Mouse (Mus musculus) CD4-positive, CD25-positive, alpha-beta regulatory T cell, adult 2 months (primary cell): ENCODE data around the gene Xpo6.

Source experiments
- DNase-seq: peaks from one replicate; pipeline ENCODE4 v3.0.0-alpha.2; 2012; ENCODE audit warnings: low read depth, low spot score

Gene Xpo6

DNA sequence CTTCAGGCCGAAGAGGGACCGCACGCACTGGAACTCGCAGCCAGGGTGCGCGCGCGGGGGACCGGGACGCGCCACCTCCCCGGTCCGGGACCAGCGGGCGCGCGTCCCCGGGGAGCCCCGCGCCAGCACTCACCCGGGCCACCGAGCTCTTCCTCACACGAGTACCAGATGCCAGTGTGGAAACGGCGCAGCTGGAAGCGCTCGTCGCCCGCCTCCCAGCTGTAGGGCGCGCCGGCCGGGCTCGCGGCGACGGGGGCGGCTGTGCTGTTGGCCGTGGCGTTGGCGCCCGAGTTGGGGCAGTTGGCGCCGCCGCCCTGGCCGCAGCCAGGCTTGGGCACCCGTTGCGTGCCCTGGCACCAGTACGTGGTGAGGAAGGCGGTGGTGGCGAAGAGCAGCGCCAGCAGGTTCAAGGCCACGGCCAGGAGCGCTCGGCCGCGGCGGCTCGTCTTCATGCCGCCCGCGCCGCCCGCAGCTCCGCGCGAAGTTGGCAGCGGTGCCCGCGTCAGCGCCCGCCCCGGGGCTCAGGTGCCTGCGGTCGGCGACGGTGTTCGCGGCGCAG lies 118.5 kb downstream of the Xpo6 start:
- no peak for DNase-seq

DNA sequence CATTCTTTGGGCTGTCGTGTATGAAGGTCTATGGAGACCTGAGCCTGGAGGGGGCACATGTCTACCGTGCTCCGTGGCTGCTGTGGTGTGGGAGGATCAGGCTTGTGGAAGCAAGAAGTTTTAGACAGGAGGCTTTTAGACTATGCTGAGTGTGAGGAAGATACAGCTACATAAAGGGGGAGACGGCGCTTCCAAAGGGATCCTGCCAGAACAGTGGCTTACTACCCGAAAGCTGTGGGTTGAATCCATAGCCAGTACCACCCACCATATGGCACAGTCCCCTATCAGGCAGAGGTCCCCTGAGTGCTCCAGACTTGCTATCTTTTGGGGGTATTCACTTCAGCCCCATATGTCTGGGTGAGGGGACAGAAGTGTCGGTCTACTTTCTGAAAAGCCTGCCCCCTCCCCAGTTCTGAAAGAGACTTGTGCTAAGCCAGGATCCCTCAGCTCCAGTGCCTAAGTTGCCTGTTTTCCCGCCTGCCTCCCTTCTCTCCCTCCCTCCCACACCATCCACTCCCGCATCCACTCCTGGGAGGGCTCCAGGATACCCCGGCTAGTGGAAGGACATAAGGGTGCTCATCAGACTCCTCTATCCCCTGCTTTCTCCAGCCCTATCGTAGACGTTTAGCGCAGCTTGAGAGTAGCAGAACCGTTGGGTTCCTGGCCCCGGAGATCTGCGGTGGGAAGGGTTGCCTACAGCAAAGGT lies 119.2 kb downstream of the Xpo6 start:
- no peak for DNase-seq

DNA sequence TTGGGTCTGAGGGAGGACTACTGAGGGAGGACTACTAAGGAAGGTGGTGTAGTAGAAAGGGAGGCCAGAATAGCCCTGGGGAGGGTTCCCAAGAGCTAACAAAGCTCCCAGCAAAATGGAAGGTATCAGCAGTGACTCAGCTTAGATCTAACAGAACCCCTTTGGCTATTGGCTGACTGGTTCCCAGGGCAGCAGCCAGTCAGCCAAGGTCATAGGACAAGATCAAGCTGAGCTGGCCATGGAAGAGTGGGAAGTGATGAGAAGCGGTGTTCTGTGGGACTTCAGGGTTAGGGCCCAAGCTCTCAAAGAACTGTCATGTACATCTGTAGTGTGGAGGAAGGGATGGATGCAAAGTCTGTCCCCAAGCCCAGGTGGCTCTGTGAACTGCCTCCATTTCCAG lies 123.4 kb downstream of the Xpo6 start:
- DNase-seq, result no peak

DNA sequence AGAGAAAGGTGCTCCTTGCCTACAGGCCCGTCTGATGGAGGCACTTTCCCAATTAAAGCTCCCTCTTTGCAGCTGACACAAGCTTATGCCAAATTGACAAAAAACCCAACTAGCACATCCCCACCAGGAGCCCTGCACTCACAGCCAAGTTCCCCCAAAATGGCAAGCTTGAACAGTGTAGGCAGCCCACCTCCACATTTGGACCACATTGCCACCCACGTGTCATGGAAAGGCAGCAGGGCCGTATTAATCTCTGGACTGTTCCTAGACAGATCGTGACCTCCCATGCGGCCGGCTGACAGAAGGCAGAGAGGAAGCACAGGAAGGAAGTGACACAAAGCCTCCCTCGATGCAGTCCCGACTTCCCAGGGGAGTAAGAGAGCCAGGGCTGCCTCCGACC lies 125.2 kb downstream of the Xpo6 start:
- DNase-seq, result no peak

DNA sequence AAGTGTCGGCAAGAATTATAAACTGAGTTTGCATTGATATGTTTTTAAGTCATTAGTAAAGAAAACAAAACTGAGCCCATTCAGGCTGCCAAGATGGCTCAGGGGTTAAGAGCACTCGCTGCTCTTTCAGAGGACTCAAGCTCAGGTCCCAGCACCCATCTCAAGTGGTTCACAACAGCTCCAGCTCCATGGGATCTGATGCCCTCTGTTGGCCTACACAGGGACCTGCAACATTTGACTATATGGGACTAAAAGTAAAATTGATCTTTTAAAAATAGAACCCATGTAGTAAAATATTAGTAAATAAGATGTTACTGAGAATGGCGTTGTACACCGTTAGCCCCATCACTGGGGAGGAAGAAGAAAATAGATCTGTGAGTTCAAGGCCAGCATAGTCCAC lies 130.0 kb downstream of the Xpo6 start:
- DNase-seq, result no peak

DNA sequence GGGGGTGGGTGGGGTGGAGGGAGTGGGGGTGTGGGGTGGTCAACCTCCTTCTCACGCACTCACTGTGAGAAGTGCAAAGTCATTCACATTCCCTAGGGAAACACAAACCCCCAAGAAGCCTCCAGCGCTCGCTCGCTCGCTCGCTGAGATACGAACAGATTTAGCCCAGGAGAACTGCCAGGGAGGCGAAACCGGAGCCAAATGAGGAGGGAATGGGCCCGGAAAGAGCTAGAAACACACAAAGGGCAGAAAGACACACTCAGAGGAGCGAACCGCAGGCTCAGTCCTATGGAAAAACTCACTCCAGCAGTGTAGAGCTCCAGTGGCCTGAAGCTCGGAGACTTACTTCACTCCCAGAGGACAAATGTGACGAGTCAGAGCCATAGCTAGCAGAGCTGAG lies 133.5 kb downstream of the Xpo6 start:
- no peak for DNase-seq

DNA sequence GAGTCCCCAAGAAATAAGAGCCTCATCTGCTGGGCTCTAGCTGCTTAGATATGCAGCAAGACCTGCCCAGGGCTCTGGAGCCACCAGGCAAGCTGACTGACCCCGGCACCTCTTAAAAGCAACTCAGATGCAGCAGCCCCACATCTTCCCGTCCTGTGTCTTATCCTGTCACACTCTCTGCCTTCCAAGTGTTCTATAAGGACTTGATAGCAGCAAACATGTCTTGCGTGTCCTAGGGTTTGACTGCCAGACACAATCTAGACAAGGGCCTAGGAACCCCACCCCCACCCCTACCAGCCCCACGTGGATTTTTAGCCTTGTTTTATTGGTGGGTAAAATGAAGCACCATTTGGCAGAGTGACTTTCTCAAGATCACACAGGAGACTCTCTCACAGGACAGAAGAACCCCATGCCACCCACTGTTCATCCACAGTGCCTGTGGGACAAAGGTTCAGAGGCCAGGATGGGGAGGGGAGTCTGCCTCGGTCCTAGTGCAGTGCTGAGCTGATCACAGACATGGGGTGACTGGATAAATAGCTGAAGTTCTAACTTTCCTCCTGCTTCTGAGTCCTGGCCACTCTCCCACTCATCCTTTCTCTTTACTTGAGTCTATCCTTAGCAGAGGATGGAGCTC lies 134.9 kb downstream of the Xpo6 start:
- DNase-seq, result no peak

DNA sequence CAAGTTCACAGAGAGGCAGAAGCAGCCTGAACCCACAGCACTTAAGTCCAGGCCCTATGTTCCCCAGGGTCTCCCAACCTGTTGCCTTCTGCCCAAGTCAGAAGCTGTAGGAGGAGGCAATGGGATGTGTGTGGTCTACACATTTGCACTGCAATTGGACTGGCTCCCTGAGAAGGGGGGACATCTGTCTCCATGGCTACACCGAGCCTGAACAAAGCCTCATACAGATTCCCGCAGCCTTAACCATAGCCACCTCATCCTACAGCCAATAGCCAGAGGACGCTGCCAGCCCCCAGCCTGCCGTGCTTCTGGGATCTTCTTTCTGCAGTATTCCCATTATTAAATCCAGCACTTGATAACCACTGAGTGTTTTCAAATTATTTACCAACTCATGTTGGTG lies 138.1 kb downstream of the Xpo6 start:
- DNase-seq, result no peak

DNA sequence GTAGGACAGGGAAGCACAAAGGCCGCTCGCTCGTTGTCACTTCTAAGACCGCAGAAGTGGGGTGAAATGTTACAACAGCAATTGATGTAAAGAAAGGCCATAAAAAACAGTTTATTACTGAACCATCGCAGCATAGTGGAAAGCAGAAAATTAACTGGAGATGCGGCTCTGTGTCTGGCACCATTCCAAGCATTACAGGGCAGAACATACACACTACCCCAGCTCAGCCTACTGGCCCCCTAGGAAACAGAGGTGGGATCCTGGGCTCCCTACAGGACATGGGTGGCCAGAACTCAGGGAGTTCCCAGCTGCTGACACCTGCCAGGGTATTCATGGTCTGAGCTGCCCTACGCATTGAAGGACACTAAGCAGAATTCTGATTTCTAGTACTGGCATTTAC lies 141.4 kb downstream of the Xpo6 start:
- no peak for DNase-seq

DNA sequence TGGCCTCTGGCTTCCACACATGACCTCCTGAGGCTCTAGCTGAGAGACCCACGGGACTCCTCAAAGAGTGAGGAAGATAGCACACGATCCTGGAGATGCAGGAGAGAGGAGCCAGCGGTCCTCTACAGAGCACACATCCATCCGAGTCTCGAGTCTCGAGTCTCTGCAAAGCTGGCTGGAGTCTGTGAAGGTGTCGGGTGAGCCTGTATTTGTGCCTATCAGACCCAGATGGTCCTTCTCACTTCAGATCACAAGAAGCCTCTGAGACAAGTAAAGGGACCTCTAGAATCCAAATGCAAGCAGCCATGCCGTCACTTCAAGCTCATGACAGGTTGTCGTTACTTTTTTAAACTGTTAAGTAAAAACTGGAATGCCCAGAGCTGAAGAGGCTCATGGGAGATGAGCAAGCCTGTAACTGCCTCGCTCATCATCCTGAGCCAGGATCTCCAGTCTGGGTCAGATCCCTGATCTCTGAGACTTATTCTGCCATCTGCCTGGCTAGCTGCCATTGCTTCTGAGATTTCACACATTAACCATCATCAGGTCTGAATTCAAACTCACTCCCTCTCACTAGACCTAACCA lies 142.9 kb downstream of the Xpo6 start:
- DNase-seq, result no peak

DNA sequence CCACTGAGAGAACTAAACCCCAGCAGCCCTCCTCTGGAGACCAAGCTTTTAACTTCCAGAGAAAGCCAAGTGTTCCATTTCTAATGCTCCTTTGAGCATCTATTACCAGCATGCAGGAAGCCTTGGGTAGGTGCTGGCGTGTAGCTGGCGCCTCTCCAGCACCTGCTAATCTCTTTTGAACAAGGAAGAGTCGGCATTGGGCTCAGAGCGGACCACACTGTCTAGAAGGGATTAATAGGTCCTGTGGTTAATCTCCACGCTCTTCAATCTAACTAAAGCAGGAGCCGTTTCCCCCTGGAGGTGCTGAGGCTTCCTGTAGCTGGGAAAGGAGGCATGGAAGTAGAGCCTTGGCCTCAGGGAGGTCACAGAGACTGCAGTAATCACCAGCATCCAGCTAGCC lies 145.7 kb downstream of the Xpo6 start:
- DNase-seq, result no peak

DNA sequence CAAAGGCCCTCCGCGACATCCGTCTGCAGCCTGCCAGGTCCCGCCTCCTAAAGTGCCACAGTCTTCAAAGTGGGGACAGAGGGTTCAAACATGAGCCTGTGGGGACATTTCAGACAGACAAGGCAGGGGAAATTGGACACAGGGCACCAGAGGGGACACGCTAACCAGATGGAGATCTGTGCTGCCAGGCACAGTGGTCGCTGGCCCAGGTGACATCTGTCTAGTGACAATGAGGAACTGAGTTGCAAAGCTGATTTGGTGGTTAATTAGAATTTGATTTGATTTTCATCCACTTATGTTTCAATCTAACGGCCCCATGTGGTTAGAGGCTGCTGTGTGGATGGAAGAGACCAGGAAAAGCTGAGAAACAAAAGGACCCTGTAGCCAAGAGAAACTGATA lies 146.7 kb downstream of the Xpo6 start:
- DNase-seq, result no peak

DNA sequence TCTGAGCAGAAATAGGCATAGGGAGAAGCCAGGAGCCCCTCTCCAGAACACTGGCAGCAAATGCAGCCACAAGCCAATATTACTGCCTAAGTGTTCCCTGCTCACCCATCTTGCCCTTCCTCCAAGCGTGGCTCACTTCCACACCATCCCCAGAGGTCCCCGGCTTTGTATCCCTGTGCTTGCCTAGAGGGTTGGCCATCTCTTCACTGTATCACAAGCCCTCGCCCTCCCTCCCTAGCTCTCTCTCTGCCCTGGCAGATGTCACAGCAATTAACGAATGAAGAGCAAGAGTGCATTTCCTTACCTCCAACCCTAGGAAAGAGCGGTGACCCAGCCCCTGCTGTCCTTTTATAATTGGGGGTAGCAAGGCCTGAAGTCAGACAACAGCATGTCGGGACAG lies 148.4 kb downstream of the Xpo6 start:
- DNase-seq, result no peak
